Mouse (Mus musculus) limb, embryonic 11.5 days (tissue): ENCODE results near the gene Trp53inp2. TPM values are rescaled to one million over a fixed set of nuclear protein-coding genes. Genes with fewer than 3 reads are reported as not detected.

Source experiments
- ATAC-seq: fragments of 200-750 bp; cut with Nextera tagmentation; 2 replicates; pipeline ENCODE4 v1.8.0; 2017; ENCODE audit warnings: low read depth; ENCODE audit not compliant: insufficient number of reproducible peaks, low FRiP score, low TSS enrichment
- DNase-seq: peaks from one replicate; pipeline ENCODE4 v3.0.0-alpha.2; 2015; ENCODE audit warnings: low spot score
- H3K27ac ChIP-seq: fragments of 300-500 bp; sonication (generic); replicated peaks from 2 replicates; pipeline ENCODE4 v1.5.1; 2014; ENCODE audit warnings: low read depth, mild to moderate bottlenecking, low read length
- H3K27me3 ChIP-seq: fragments of 300-500 bp; sonication (generic); 2 replicates; pipeline ENCODE4 v1.6.1; 2014; ENCODE audit warnings: mild to moderate bottlenecking, low read length, mixed read lengths; ENCODE audit not compliant: control insufficient read depth, insufficient read depth
- H3K36me3 ChIP-seq: fragments of 300-500 bp; sonication (generic); 2 replicates; pipeline ENCODE4 v1.6.1; 2014; ENCODE audit warnings: mild to moderate bottlenecking, low read length, moderate library complexity, mixed read lengths; ENCODE audit not compliant: control insufficient read depth, insufficient read depth
- H3K4me1 ChIP-seq: fragments of 300-500 bp; sonication (generic); 2 replicates; pipeline ENCODE4 v1.6.1; 2014; ENCODE audit warnings: low read length, mixed read lengths; ENCODE audit not compliant: control insufficient read depth, insufficient read depth
- H3K4me2 ChIP-seq: fragments of 300-500 bp; sonication (generic); 2 replicates; pipeline ENCODE4 v1.6.1; 2014; ENCODE audit warnings: low read depth, mild to moderate bottlenecking, moderate library complexity; ENCODE audit not compliant: severe bottlenecking
- H3K4me3 ChIP-seq: fragments of 300-500 bp; sonication (generic); 2 replicates; pipeline ENCODE4 v1.5.1; 2014; ENCODE audit warnings: low read depth, low read length
- H3K9ac ChIP-seq: fragments of 300-500 bp; sonication (generic); 2 replicates; pipeline ENCODE4 v1.6.1; 2014; ENCODE audit warnings: mild to moderate bottlenecking, low read length
- H3K9me3 ChIP-seq: fragments of 300-500 bp; sonication (generic); 2 replicates; pipeline ENCODE4 v1.6.1; 2016; ENCODE audit warnings: low read length; ENCODE audit not compliant: control insufficient read depth
- WGBS: fragments of 180-500 bp; shearing (Covaris S2); extraction: QIAGEN DNeasy Blood & Tissue Kit; methylation state at CpG from one replicate; pipeline ENCODE4 v1.1.7; 2014; 5-methylcytosine and 5-hydroxymethylcytosine counted together
- polyA plus RNA-seq: library from polyadenylated mRNA; unstranded; fragments of >200 nt; fragmentation: Nextera tagmentation; extraction: Ambion mirVana; gene quantifications from 2 replicates; pipeline ENCODE4 v1.2.1, GENCODE M21; 2014

Trp53inp2 gene
- polyA plus RNA-seq: 17.5 and 19.3 TPM in 2 replicates

- ATAC-seq (no peak), DNase-seq (no peak)
- Histone ChIP-seq H3K27me3 (peaks cover 10% of the 10 kb centered on the region; the same call in 1 of the 2 replicates), H3K9me3 (no peaks in the 10 kb centered on the region), H3K4me2 (peak within 1 kb of the TSS; percentile 80), H3K4me3 (peak within 1 kb of the TSS; percentile 87), H3K36me3 (no peaks in the 10 kb centered on the region), H3K27ac (peak within 1 kb of the TSS; percentile 89), H3K4me1 (no peaks in the 10 kb centered on the region), H3K9ac (peak within 1 kb of the TSS; percentile 94)
- WGBS: 51% methylated on average over 8 of the region's 8 CpGs
Observed at GRCm38 (mm10) chr2:155380261-155381059, at the start of gene Trp53inp2. Trp53inp2 (plus strand) TSS chr2:155381059.

- 87% methylated on average over 4 of the region's 4 CpGs for WGBS
- ATAC-seq: no peak
Observed at GRCm38 (mm10) chr2:155331351-155331750, 49.5 kb upstream of the Trp53inp2 start.

GRCm38 (mm10) chr2:155333421-155333820, 47.4 kb upstream of the Trp53inp2 start:
- no peaks in the 10 kb centered on the region for H3K27me3 ChIP-seq
- 93% methylated on average over 1 of the region's 1 CpGs for WGBS
- no peaks in the 10 kb centered on the region for H3K9me3 ChIP-seq
- no peak overlapping the region for H3K9ac ChIP-seq
- DNase-seq (no peak), ATAC-seq (no peak)
- no peak overlapping the region for H3K4me2 ChIP-seq
- H3K4me1 ChIP-seq: no peaks in the 10 kb centered on the region
- H3K27ac ChIP-seq: no peak overlapping the region
- H3K4me3 ChIP-seq: no peak overlapping the region
- H3K36me3 ChIP-seq: no peaks in the 10 kb centered on the region; the same call in 1 of the 2 replicates

More at GRCm38 (mm10) chr2:155331351-155331750, 49.5 kb upstream of the Trp53inp2 start:
- H3K36me3 ChIP-seq: peaks cover 8% of the 10 kb centered on the region
- no peaks in the 10 kb centered on the region for H3K9me3 ChIP-seq
- no peak overlapping the region for H3K4me2 ChIP-seq
- no peak overlapping the region for H3K4me3 ChIP-seq
- H3K27me3 ChIP-seq: no peaks in the 10 kb centered on the region
- H3K4me1 ChIP-seq: no peaks in the 10 kb centered on the region
- DNase-seq: no peak
- H3K9ac ChIP-seq: no peak overlapping the region
- no peak overlapping the region for H3K27ac ChIP-seq

- DNase-seq: no peak
- no peak for ATAC-seq
- Histone ChIP-seq H3K27ac (no peak overlapping the region), H3K4me2 (no peak overlapping the region), H3K4me1 (no peaks in the 10 kb centered on the region), H3K27me3 (no peaks in the 10 kb centered on the region), H3K9ac (no peak overlapping the region), H3K36me3 (no peaks in the 10 kb centered on the region; the same call in 1 of the 2 replicates), H3K9me3 (no peaks in the 10 kb centered on the region), H3K4me3 (no peak overlapping the region)
- 90% methylated on average over 1 of the region's 1 CpGs for WGBS
Observed at GRCm38 (mm10) chr2:155335231-155335630, 45.6 kb upstream of the Trp53inp2 start.

GRCm38 (mm10) chr2:155336254-155336653, 44.6 kb upstream of the Trp53inp2 start:
- Histone ChIP-seq H3K4me1 (no peaks in the 10 kb centered on the region), H3K9ac (no peak overlapping the region), H3K4me2 (no peak overlapping the region), H3K4me3 (no peak overlapping the region), H3K9me3 (no peaks in the 10 kb centered on the region), H3K27me3 (no peaks in the 10 kb centered on the region), H3K27ac (no peak overlapping the region), H3K36me3 (no peaks in the 10 kb centered on the region)
- ATAC-seq (no peak), DNase-seq (no peak)
- WGBS: over 99% methylated on average over 3 of the region's 3 CpGs

GRCm38 (mm10) chr2:155340166-155340565, 40.7 kb upstream of the Trp53inp2 start:
- Histone ChIP-seq H3K9ac (no peak overlapping the region), H3K9me3 (no peaks in the 10 kb centered on the region), H3K36me3 (no peaks in the 10 kb centered on the region), H3K4me1 (no peaks in the 10 kb centered on the region), H3K4me2 (no peak overlapping the region), H3K27me3 (no peaks in the 10 kb centered on the region), H3K27ac (no peak overlapping the region), H3K4me3 (no peak overlapping the region)
- DNase-seq (no peak), ATAC-seq (no peak)

- Histone ChIP-seq H3K9me3 (no peaks in the 10 kb centered on the region), H3K27ac (no peak overlapping the region), H3K36me3 (no peaks in the 10 kb centered on the region), H3K4me3 (no peak overlapping the region), H3K4me1 (no peaks in the 10 kb centered on the region), H3K9ac (no peak overlapping the region), H3K4me2 (no peak overlapping the region), H3K27me3 (no peaks in the 10 kb centered on the region)
- 94% methylated on average over 1 of the region's 1 CpGs for whole genome bisulfite sequencing
- ATAC-seq: no peak
- no peak for DNase-seq
Observed at GRCm38 (mm10) chr2:155346670-155347069, 34.2 kb upstream of the Trp53inp2 start.

- WGBS: 95% methylated on average over 3 of the region's 3 CpGs
- Histone ChIP-seq H3K9me3 (no peaks in the 10 kb centered on the region), H3K27me3 (no peaks in the 10 kb centered on the region), H3K9ac (no peak overlapping the region), H3K4me1 (no peaks in the 10 kb centered on the region), H3K27ac (no peak overlapping the region), H3K4me3 (no peak overlapping the region), H3K4me2 (no peak overlapping the region), H3K36me3 (no peaks in the 10 kb centered on the region)
- DNase-seq: no peak
- no peak for ATAC-seq
Observed at GRCm38 (mm10) chr2:155354402-155354801, 26.5 kb upstream of the Trp53inp2 start.
